Mouse (Mus musculus): ENCODE results near the gene Amn.

Amn gene

GRCm38 (mm10) chr12:111284532-111284931 lies 13.6 kb downstream of the Amn start:
- TF ChIP-seq GATA4 (IDR thresholded peaks at IDR 0.05; ENCODE audit: insufficient replicate concordance, low read length): no peak

- TF ChIP-seq GATA4 (IDR thresholded peaks at IDR 0.05; ENCODE audit: insufficient replicate concordance, low read length): no peak
Measured at GRCm38 (mm10) chr12:111293025-111293424, 22.1 kb downstream of the Amn start.

DNA sequence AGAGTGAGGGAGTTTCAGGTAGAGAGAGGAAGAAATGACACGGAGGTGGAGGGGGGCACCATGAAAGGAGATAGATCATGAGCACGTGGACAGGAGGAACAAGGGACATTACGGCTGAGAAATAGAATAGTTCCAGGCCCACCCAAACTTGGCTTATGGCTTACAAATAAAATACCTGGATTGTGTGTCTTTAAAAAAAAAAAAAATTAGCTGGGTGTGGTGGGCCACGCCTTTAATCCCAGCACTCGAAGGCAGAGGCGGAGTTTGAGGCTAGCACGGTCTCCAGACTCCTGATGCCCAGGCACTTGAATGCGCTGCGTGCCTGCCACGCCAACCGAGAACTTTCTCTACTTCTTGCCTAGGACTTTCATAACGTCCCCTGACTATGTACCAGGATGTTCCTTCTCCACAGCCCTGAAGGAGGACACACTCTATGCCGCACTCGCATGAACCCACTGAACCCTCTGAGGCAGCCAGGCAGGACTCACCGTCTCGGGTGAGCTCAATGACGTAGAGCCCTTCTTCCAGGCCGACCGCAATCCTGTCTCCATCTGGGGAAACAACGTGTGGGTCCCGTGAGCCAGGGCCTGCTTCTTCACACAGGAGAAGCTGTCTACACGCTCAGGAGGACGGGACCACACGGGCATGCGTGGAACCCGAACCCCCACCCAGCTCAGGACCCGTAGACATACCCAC lies 30.6 kb downstream of the Amn start:
- no peak for TF ChIP-seq GATA4 (IDR thresholded peaks at IDR 0.05; ENCODE audit: insufficient replicate concordance, low read length)

DNA sequence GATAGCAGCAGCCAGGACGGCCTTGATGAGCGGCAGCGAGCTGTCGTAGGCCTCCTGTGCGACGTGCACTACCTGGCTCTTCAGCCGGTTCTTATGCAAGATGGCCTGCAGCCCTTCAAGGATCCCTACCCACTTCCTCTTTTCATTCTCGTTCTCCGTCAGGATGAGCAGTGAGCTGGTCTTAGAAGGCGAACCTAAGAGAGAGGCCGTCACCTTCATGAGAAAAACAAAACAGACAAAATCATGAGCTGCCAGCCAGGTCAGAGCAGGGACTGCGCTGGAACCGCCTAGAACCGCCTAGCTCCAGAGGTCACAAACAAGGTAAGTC lies 31.1 kb downstream of the Amn start:
- no peak for TF ChIP-seq GATA4 (IDR thresholded peaks at IDR 0.05; ENCODE audit: insufficient replicate concordance, low read length)

- TF ChIP-seq GATA4 (IDR thresholded peaks at IDR 0.05; ENCODE audit: insufficient replicate concordance, low read length): no peak
Measured at GRCm38 (mm10) chr12:111303702-111304337, 32.9 kb downstream of the Amn start.

DNA sequence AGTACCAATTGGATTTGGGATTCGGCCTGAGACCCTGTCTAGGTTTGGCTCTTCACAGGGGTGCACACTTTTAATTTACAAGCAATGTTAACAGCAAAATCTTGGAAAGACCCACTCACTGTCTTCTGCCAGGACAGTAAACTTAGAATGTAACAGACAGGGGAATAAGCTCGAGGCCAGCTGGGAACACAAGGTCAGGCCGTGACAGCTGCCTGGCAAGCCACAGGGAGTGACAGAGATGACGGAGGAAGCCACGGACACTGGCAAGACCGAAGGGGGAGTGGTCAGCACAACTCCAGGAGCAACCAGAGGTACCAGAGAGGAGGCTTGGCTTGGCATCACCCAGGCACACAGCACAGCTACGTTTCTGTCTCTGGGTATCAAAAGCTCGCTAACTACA lies 35.9 kb downstream of the Amn start:
- TF ChIP-seq GATA4 (IDR thresholded peaks at IDR 0.05; ENCODE audit: insufficient replicate concordance, low read length): no peak

GRCm38 (mm10) chr12:111309256-111309655 lies 38.4 kb downstream of the Amn start:
- no peak for TF ChIP-seq GATA4 (IDR thresholded peaks at IDR 0.05; ENCODE audit: insufficient replicate concordance, low read length)

GRCm38 (mm10) chr12:111309931-111310330 lies 39.0 kb downstream of the Amn start:
- TF ChIP-seq GATA4 (IDR thresholded peaks at IDR 0.05; ENCODE audit: insufficient replicate concordance, low read length): no peak

DNA sequence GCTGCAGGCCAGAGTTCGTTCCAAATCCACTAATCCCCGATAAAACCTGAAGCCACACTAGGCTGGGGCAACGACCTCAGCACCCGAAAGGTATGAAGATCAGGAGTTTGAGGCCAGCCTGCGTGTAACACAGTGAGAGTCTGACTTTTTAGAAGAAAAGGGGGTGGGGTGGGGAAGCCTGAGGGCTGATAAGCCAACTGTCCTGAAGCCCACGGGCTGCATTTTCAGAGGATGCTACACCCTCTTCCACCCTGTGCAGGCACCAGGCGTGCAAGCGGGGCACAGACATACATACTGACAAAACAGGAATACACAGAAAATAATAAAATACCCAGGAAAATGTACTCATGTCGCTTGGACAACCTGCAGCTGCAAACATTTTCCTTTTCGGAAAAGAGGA lies 40.9 kb downstream of the Amn start:
- no peak for TF ChIP-seq GATA4 (IDR thresholded peaks at IDR 0.05; ENCODE audit: insufficient replicate concordance, low read length)

DNA sequence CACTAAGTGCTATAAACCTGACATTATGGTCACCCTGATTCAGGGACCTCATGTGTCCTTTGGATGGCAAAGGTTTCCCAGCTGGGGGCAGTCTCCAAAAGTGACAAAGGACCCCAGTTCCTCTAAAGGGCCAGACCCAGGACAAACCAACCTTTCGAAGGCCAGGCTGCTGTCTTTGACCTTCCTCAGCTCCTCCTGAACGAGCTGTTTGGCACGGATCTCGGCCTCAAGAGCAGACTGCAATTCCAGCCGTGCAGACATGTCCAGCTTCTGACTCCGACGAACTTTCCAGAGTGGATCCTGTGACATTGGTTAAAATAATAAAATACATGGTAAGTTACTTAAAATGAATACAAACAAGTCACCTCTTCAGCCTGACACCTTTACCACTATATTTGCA lies 43.4 kb downstream of the Amn start:
- TF ChIP-seq GATA4 (IDR thresholded peaks at IDR 0.05; ENCODE audit: insufficient replicate concordance, low read length): no peak

GRCm38 (mm10) chr12:111317694-111318093 lies 46.8 kb downstream of the Amn start:
- TF ChIP-seq GATA4 (IDR thresholded peaks at IDR 0.05; ENCODE audit: insufficient replicate concordance, low read length): no peak

DNA sequence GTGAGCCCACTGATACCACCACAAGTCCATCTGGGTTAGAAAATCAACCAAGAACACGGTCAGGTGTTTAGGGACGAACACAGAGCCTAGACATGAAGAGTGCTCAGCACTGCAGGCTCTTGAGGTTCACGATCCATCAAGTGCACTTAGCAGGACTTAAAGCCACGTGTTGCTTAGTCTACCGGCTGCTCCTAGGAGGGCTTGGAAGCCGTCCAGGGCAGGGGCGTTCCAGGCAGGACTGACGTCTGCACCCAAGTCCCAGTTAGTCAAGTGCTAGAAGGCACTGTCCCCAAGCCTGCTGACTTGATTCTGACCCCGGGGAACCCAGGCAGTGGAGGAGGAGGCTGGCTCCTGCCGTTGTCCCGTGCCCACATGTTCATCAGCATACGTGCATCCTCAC lies 49.7 kb downstream of the Amn start:
- TF ChIP-seq GATA4 (IDR thresholded peaks at IDR 0.05; ENCODE audit: insufficient replicate concordance, low read length): no peak

GRCm38 (mm10) chr12:111321832-111322231 lies 50.9 kb downstream of the Amn start:
- TF ChIP-seq GATA4 (IDR thresholded peaks at IDR 0.05; ENCODE audit: insufficient replicate concordance, low read length): no peak

DNA sequence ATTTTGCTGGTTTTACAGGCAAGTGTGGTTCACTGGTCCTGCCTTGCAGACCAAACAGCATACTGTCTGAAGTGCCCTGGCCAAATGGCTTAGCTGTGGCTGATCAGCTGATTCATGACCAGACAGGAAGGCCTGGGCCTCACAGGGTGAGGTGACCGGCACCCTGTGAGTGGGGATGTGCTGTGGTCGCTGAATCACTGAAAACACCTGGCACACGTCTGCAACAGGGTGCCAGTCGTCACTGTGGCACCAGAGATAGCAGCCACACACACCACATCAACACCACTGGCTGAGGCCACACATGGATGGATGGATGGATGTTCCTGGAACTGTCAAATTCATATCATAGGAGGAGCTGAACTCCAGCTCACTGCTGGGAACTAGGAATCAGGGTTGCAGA lies 52.5 kb downstream of the Amn start:
- TF ChIP-seq GATA4 (IDR thresholded peaks at IDR 0.05; ENCODE audit: insufficient replicate concordance, low read length): no peak

GRCm38 (mm10) chr12:111324536-111324935 lies 53.6 kb downstream of the Amn start:
- TF ChIP-seq GATA4 (IDR thresholded peaks at IDR 0.05; ENCODE audit: insufficient replicate concordance, low read length): no peak

GRCm38 (mm10) chr12:111324949-111325348 lies 54.1 kb downstream of the Amn start:
- no peak for TF ChIP-seq GATA4 (IDR thresholded peaks at IDR 0.05; ENCODE audit: insufficient replicate concordance, low read length)

All from liver, adult (tissue).